Mouse (Mus musculus) neural tube, embryonic 14.5 days (tissue): Measurements from ENCODE around the gene BC030867. TPM values are rescaled to one million over a fixed set of nuclear protein-coding genes. Genes with fewer than 3 reads are reported as not detected.

Experiments
- ATAC-seq: fragments of 200-750 bp; cut with Nextera tagmentation; 2 replicates; pipeline ENCODE4 v1.8.0; 2017; ENCODE audit warnings: low read depth, mild to moderate bottlenecking, moderate TSS enrichment, moderate library complexity
- H3K27ac ChIP-seq: fragments of 300-500 bp; sonication (generic); 2 replicates; pipeline ENCODE4 v1.5.1; 2014; ENCODE audit warnings: low read depth, mild to moderate bottlenecking, control low read depth, low read length, moderate library complexity, mixed read lengths
- H3K27me3 ChIP-seq: fragments of 300-500 bp; sonication (generic); 2 replicates; pipeline ENCODE4 v1.6.1; 2014; ENCODE audit warnings: low read length; ENCODE audit not compliant: control insufficient read depth, insufficient read depth
- H3K36me3 ChIP-seq: fragments of 300-500 bp; sonication (generic); 2 replicates; pipeline ENCODE4 v1.6.1; 2014; ENCODE audit warnings: low read length, mixed read lengths; ENCODE audit not compliant: control insufficient read depth, insufficient read depth
- H3K4me1 ChIP-seq: fragments of 300-500 bp; sonication (generic); 2 replicates; pipeline ENCODE4 v1.6.1; 2014; ENCODE audit warnings: low read length; ENCODE audit not compliant: control insufficient read depth, insufficient read depth
- H3K4me2 ChIP-seq: fragments of 300-500 bp; sonication (generic); 2 replicates; pipeline ENCODE4 v1.6.1; 2014; ENCODE audit warnings: mild to moderate bottlenecking, low read depth, low read length, control low read depth
- H3K4me3 ChIP-seq: fragments of 300-500 bp; sonication (generic); 2 replicates; pipeline ENCODE4 v1.5.1; 2014; ENCODE audit warnings: low read depth, low read length, control low read depth, mixed read lengths
- H3K9ac ChIP-seq: fragments of 300-500 bp; sonication (generic); replicated peaks from 2 replicates; pipeline ENCODE4 v1.6.1; 2014; ENCODE audit warnings: low read depth, mild to moderate bottlenecking, control low read depth, low read length, mixed read lengths
- H3K9me3 ChIP-seq: fragments of 300-500 bp; sonication (generic); 2 replicates; pipeline ENCODE4 v1.6.1; 2016; ENCODE audit warnings: low read length; ENCODE audit not compliant: control insufficient read depth
- WGBS: fragments of 180-500 bp; shearing (Covaris S2); extraction: QIAGEN DNeasy Blood & Tissue Kit; methylation state at CpG from one replicate; pipeline ENCODE4 v1.1.7; 2014; 5-methylcytosine and 5-hydroxymethylcytosine counted together
- polyA plus RNA-seq: library from polyadenylated mRNA; unstranded; fragments of >200 nt; fragmentation: Nextera tagmentation; extraction: Ambion mirVana; gene quantifications from 2 replicates; pipeline ENCODE4 v1.2.1, GENCODE M21; 2014

BC030867 gene
- polyA plus RNA-seq, 1 experiment from 2014 or later = 1.4 TPM

DNA sequence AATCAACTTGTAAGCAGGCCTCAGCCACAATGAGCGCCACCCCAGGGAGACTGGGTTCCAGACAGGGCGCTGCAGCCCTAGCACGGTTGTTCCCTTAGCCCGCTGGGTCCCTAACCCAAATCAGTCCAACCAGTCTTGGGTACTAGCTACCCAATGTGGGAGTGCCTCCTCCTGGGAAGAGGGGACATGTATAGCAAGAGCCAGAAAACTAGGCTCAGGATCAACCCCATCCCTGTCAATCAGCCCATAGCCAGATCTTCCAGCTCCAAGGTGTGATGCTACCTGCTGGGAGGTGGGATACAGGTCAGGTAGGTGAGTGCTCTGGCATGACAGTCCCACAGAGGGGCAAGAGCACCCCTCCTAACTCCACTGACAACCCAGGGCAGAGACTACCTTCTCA, 41.5 kb downstream of the BC030867 start:
- WGBS = 87% methylated on average over 4 of the region's 4 CpGs
- Histone ChIP-seq H3K9me3 (no peaks in the 10 kb centered on the region), H3K4me2 (no peak overlapping the region), H3K4me3 (no peak overlapping the region), H3K36me3 (peaks cover 46% of the 10 kb centered on the region), H3K9ac (no peak overlapping the region), H3K4me1 (peaks cover 18% of the 10 kb centered on the region), H3K27me3 (no peaks in the 10 kb centered on the region), H3K27ac (no peak overlapping the region)
- no peak for ATAC-seq

- Histone ChIP-seq H3K4me2 (no peak overlapping the region), H3K27ac (no peak overlapping the region), H3K9me3 (no peaks in the 10 kb centered on the region), H3K4me3 (no peak overlapping the region), H3K36me3 (peaks cover 46% of the 10 kb centered on the region), H3K9ac (no peak overlapping the region), H3K27me3 (no peaks in the 10 kb centered on the region), H3K4me1 (peaks cover 12% of the 10 kb centered on the region)
- WGBS = 85% methylated on average over 11 of the region's 11 CpGs
- no peak for ATAC-seq
Measured at GRCm38 (mm10) chr11:102291051-102291535, 42.4 kb downstream of the BC030867 start.

DNA sequence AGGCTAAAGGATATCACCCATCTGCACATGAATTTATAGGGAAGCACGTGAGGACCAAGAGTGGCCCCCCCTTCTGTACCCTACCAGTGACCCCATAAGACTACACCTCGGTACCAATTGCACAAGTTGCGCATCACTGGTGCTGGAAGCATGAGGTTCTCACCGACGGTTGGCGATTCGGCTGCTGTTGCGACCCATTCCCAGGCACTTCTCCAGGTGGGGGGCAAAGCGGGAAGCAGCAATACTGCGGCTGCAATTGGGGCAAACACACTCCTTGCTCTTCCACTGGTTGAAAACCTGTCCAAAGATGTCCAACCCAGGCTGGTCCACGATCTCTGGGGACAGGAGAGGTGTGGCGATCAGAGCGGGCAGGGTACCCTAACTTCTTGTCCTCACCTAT, 45.3 kb downstream of the BC030867 start:
- ATAC-seq = no peak
- Histone ChIP-seq H3K4me3 (no peak overlapping the region), H3K9me3 (no peaks in the 10 kb centered on the region), H3K36me3 (peaks cover 34% of the 10 kb centered on the region), H3K4me2 (no peak overlapping the region), H3K27me3 (no peaks in the 10 kb centered on the region), H3K4me1 (peaks cover 9% of the 10 kb centered on the region), H3K27ac (no peak overlapping the region), H3K9ac (no peak overlapping the region)
- WGBS = 95% methylated on average over 13 of the region's 13 CpGs

GRCm38 (mm10) chr11:102294416-102294815, 45.7 kb downstream of the BC030867 start:
- no peak overlapping the region for H3K9ac ChIP-seq
- H3K9me3 ChIP-seq = no peaks in the 10 kb centered on the region
- H3K4me2 ChIP-seq = peak overlapping the region; percentile 84
- no peak for ATAC-seq
- peak overlapping the region; percentile 90 for H3K4me3 ChIP-seq
- H3K27ac ChIP-seq = no peak overlapping the region
- H3K27me3 ChIP-seq = no peaks in the 10 kb centered on the region
- H3K36me3 ChIP-seq = peaks cover 34% of the 10 kb centered on the region
- WGBS = 81% methylated on average over 5 of the region's 5 CpGs
- peaks cover 9% of the 10 kb centered on the region for H3K4me1 ChIP-seq

DNA sequence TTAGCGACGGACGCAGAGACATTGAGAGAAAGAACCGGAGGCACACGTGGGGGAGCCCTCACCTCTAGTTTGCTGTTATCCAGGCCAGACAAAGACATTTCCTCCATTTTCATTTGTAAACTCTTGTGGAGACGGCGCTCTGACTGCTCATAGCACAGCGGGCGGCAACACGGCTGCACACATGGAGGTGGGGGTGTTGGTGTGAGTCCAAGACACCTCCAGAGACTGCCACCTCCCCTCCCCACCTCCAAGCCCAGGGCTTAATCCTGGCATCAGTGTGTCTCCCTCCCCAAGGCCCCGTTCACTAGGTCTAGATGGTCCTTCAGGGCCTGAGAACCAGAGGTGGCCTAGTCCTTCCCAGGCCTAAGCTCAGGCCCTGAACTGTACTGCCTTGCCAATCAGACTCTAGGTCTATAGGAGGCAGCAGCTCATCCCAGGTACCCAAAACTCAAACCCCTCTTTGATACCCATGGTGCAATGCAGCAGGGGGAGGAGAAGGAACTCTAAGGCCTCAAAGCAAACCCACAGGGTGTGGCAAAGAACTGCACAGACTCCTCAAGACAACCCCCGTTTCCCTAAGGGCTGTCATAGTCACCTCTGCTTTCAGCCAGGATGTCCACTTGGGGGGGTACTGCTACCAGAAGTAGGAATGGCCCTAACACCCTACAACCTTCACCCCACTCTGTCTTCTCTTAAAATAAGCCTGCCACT, 46.4 kb downstream of the BC030867 start:
- H3K27me3 ChIP-seq = no peaks in the 10 kb centered on the region
- 64% methylated on average over 12 of the region's 12 CpGs for WGBS
- peak overlapping the region; percentile 84 for H3K4me2 ChIP-seq
- H3K4me1 ChIP-seq = peaks cover 9% of the 10 kb centered on the region
- peak overlapping the region; percentile 93 for H3K9ac ChIP-seq
- H3K9me3 ChIP-seq = no peaks in the 10 kb centered on the region
- H3K36me3 ChIP-seq = peaks cover 34% of the 10 kb centered on the region
- H3K27ac ChIP-seq = peak overlapping the region; percentile 99
- peak overlapping the region; percentile 90 for H3K4me3 ChIP-seq
- no peak for ATAC-seq

DNA sequence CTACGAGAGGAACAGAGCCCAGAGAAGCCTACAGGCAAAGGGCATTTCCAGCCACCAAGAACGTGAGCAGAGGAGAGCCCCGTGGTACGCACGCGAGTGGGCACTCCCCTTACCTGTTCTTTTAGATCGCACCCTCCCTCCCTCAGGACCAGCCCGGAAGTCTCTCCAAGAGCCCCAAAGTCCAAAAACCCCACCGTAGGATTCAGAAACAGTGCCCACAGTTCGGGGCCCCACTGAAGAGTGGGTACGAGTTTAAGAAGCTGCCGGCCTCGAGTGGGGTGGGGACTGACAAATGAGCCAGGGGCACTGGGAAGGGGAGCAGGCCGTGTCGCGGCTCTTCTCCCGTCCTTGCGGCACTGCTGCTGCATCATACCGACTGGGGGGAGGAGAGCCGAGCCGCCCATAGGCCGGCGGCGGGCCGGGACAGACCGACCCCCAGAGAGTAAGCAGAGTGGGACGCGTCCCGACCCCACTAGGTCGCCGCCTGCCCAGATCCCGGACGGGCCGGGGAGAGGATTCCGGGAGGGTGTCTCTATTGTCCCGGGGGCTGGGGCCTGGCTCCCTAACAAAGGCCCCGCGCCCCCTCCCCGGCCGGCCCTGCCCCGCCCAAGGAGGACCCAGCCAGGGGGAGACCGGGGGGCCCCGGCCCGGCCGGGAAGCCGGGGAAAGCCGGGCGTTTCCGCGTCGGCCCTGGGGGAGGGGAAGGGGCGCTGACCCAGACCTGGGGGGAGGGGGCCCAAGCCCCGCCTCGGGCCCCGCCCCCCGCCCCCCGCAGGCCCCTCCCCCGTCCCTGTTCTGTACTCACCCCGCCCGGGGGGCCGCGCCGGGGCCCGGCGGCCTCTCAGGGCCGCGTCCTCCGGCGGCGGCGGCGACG, 47.2 kb downstream of the BC030867 start:
- H3K9ac ChIP-seq = peak overlapping the region; percentile 93
- peak overlapping the region; percentile 90 for H3K4me3 ChIP-seq
- no peaks in the 10 kb centered on the region for H3K9me3 ChIP-seq
- peak overlapping the region; percentile 99 for H3K27ac ChIP-seq
- 0 out of 2 replicates have a peak, but pooled peaks have one; percentile 26 for ATAC-seq
- peaks cover 9% of the 10 kb centered on the region for H3K4me1 ChIP-seq
- H3K27me3 ChIP-seq = no peaks in the 10 kb centered on the region
- peak overlapping the region; percentile 84 for H3K4me2 ChIP-seq
- under 1% methylated on average over 48 of the region's 73 CpGs for WGBS
- H3K36me3 ChIP-seq = peaks cover 28% of the 10 kb centered on the region

- Histone ChIP-seq H3K4me2 (peak within 1 kb of the TSS; percentile 84), H3K4me3 (peak within 1 kb of the TSS; percentile 90), H3K9ac (peak within 1 kb of the TSS; percentile 93), H3K4me1 (peaks cover 9% of the 10 kb centered on the region), H3K27me3 (no peaks in the 10 kb centered on the region), H3K9me3 (no peaks in the 10 kb centered on the region), H3K36me3 (peaks cover 18% of the 10 kb centered on the region), H3K27ac (peak within 1 kb of the TSS; percentile 99)
- peak; percentile 94 for ATAC-seq
- WGBS = under 1% methylated on average over 51 of the region's 125 CpGs
Measured at GRCm38 (mm10) chr11:102296491-102297472, 48.1 kb downstream of the BC030867 start, which contains the start of gene Atxn7l3. Gene Atxn7l3, minus strand, starts transcription at chr11:102296631.
